Mouse (Mus musculus): ENCODE measurements around the gene Gsk3b.

Gsk3b gene

GRCm38 (mm10) chr16:38282559-38283160, 193.9 kb downstream of the Gsk3b start:
- DNase-seq (ENCODE audit: extremely low spot score): no peak

GRCm38 (mm10) chr16:38283300-38283699, 194.5 kb downstream of the Gsk3b start:
- DNase-seq (ENCODE audit: extremely low spot score): no peak

GRCm38 (mm10) chr16:38285801-38286200, 197.0 kb downstream of the Gsk3b start:
- DNase-seq (ENCODE audit: extremely low spot score): no peak

DNA sequence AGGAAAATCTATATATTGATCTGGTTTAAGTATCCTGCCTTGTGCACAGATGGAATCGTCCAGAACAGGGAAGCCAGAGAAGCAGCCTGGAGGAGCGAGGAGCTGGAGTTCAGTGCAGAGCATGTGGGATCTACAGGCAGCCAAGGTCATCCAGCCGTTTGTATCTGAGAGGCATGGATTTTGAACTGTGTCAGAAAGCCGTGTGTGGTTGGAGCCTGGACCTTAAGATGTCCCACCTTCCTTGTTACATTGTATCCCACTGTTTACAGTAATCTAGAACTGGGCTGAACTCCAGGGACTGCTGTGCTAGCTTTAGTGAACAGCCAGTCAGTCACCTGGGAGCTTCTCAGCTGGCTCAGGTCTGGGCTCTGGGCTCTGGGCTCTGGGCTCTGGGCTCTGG, 197.7 kb downstream of the Gsk3b start:
- DNase-seq (ENCODE audit: extremely low spot score): no peak

DNA sequence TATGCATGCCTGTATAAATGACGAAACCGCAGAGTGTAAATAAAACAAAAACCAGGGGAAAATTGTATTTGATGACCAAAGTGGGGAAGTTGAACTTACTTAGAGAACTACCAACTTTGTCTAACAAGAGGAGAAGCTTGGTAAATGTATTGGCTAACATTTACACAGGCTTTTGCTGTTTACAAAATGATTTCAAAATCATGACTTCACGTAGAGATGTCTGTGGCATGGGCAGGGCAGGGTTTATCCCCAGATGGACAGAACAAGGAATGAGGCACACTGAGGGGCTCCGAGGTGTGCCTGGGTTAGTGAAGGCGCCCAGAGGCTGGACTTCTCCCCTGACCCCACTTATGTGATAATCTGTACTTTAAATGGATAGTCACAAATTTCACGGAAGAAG, 198.6 kb downstream of the Gsk3b start:
- no peak for DNase-seq (ENCODE audit: extremely low spot score)

GRCm38 (mm10) chr16:38287762-38288161, 199.0 kb downstream of the Gsk3b start:
- DNase-seq (ENCODE audit: extremely low spot score): no peak

DNA sequence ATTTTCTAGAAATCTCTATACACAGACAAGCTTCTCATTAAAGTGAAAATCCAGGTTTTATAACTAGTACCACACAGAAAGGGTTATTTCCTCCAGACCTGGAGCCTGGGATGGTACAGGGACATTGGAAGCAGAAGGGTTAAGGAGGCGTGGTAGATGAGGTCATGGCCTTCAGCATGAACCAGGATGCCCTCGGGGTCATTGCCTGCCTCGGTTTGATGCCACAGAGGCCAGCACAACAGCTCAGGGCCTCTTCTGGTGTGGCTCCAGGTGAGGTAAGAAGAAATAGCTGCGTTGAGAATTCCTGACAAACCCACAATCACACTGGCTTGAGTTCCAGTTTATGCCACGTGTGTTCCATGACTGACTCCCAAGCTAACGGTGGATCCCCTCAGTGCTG, 200.1 kb downstream of the Gsk3b start:
- DNase-seq (ENCODE audit: extremely low spot score): peak; percentile 34

DNA sequence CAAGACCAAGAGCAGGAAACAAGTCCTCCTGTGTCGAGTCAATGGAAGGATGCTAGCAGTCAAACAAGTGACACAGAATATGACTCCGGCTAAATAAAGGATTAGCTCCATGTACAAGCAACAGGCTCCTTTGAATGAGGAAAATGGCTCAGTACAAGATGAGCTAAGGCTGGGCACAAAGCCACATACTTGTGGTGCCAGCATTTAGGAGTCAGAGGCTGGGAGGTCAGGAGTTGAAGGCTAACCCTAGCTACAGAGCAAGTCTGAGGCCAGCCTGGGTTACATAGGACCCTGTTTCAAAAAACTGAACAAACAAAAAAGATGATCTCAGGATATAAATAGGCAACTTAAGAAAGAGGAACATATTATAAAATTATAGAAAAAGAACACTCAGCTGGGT, 201.3 kb downstream of the Gsk3b start:
- DNase-seq (ENCODE audit: extremely low spot score): no peak

GRCm38 (mm10) chr16:38294685-38295348, 206.0 kb downstream of the Gsk3b start, which contains the start of gene Nr1i2:
TSS of gene Nr1i2 (minus strand) at chr16:38294824.
- DNase-seq (ENCODE audit: extremely low spot score): no peak

DNA sequence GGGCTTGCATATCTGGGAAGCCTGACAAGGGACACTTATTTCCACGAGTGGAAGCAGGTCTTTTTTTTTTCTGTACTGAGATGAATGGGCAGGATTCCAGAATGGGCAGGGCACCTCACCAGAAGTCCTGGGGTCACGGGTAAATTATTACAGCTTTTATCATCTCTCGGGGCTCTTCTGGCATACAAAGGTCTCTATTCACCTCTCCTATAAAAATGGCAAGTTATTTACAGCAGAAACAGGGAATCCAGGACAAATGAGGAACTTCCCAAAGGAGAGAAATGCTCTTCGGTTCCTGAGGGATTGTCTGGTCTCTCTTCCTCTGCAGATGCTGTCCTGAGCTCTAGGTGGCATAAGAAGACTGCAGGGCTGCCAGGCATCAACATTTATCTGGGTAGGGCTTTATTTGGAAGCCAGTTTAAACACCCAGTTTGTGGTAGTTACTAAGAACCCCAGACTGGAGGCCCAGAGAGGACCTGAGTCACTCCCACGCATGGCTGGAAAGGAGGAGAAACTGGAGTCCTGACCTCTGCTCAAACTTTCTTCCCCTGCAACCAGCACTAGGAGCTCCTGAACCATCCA, 206.6 kb downstream of the Gsk3b start:
- DNase-seq (ENCODE audit: extremely low spot score): no peak

Data from embryo, embryonic 9.5 days (tissue).